Mouse (Mus musculus) liver, adult 2 months (tissue): Measurements from ENCODE around the gene Rmnd1. TPM values are rescaled to one million over a fixed set of nuclear protein-coding genes. Genes with fewer than 3 reads are reported as not detected.
A peak's percentile ranks its signal among the peaks of the same experiment; 100 is the strongest.

ENCODE experiments used
- DNase-seq: peaks from one replicate; pipeline ENCODE4 v3.0.0-alpha.2; 2011; ENCODE audit warnings: low read depth, low spot score; ENCODE audit errors: extremely low read depth
- H3K27ac ChIP-seq: fragments of 200-500 bp; replicated peaks from 2 replicates; pipeline ENCODE4 v1.5.1; 2012; ENCODE audit warnings: low read depth, mild to moderate bottlenecking, control low read depth, inconsistent platforms, low read length; ENCODE audit not compliant: insufficient read depth
- H3K27me3 ChIP-seq: fragments of 200-500 bp; 2 replicates; pipeline ENCODE4 v1.6.1; 2012; ENCODE audit warnings: mild to moderate bottlenecking, moderate library complexity, low read length, inconsistent platforms; ENCODE audit not compliant: control insufficient read depth, insufficient read depth
- H3K36me3 ChIP-seq: fragments of 200-500 bp; 2 replicates; pipeline ENCODE4 v1.6.1; 2012; ENCODE audit warnings: low read length, inconsistent platforms; ENCODE audit not compliant: control insufficient read depth, insufficient read depth
- H3K4me1 ChIP-seq: fragments of 200-500 bp; 2 replicates; pipeline ENCODE4 v1.6.1; 2011; ENCODE audit warnings: low read length; ENCODE audit not compliant: control insufficient read depth, insufficient read depth
- H3K4me3 ChIP-seq: fragments of 200-500 bp; 2 replicates; pipeline ENCODE4 v1.5.1; 2011; ENCODE audit warnings: low read depth, mild to moderate bottlenecking, control low read depth, low read length, moderate library complexity; ENCODE audit not compliant: insufficient read depth
- H3K79me2 ChIP-seq: fragments of 200-500 bp; 2 replicates; pipeline ENCODE4 v1.6.1; 2012; ENCODE audit warnings: inconsistent platforms, mild to moderate bottlenecking, low read length, moderate library complexity; ENCODE audit not compliant: control insufficient read depth, insufficient read depth
- H3K9ac ChIP-seq: fragments of 200-500 bp; 2 replicates; pipeline ENCODE4 v1.6.1; 2012; ENCODE audit warnings: low read depth, mild to moderate bottlenecking, control low read depth, inconsistent platforms, low read length
- CTCF ChIP-seq: fragments of 200-500 bp; IDR thresholded peaks from 2 replicates; pipeline ENCODE4 v1.5.1; 2011; ENCODE audit warnings: low read depth, low read length, control low read depth
- POLR2A ChIP-seq: fragments of 200-500 bp; IDR thresholded peaks from 2 replicates; pipeline ENCODE4 v1.6.1; 2011; ENCODE audit warnings: low read length, control low read depth; ENCODE audit not compliant: insufficient read depth; ENCODE audit errors: extremely low read depth
- WGBS: fragments of 180-500 bp; shearing (Covaris S2); methylation state at CpG from one replicate; pipeline ENCODE4 v1.1.7; 2018; 5-methylcytosine and 5-hydroxymethylcytosine counted together
- polyA plus RNA-seq: library from polyadenylated mRNA; depleted of rRNA; stranded (reverse); fragments of >200 nt; gene quantifications from 2 replicates; pipeline ENCODE4 v1.2.3, GENCODE M21; 2012
- total RNA-seq: library from RNA; depleted of rRNA; stranded (reverse); fragments of >200 nt; gene quantifications from 2 replicates; pipeline ENCODE4 v1.2.3, GENCODE M21; 2014

Gene Rmnd1
- total and polyA plus RNA-seq, 2 experiments = 35.7 to 43.1 TPM

DNA sequence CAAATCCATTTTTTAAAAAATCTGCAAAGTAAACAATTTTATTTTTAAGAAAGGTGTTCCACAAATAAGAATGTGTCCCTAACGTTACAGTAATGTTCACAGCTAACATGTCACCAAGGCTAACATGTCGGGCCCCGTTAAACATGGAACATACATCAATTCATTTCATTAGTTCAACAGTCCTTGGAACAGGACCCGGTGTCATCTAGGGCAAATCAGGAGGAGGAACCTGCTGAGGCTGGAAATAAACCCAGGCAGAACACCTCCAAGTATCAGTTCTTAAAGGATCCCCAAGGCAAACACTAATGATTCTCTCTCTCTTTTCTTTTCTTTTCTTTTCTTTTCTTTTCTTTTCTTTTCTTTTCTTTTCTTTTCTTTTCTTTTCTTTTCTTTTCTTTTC lies 57.5 kb downstream of the Rmnd1 start:
- no peak overlapping the region for H3K27ac ChIP-seq
- TF ChIP-seq POLR2A = no peak
- TF ChIP-seq CTCF = no peak

DNA sequence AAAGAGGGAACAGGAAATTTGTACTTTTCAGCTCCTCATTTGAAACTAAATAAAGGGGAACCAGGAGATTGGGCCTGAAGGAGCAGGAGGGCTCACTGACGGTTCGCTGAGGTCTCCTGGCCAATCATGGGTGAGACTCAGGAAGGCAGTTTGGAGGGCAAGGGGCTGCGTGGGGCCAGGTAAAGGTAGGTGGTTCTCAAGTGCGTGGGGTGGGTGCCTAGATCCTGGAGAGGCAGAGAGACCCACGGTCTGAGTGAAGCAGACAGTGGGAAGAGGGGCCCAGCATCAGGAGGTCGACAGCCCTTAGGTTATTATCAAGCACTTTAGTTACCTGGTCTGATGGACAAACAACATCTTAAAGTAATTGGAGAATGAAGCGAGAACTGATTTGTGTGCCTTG lies 57.9 kb downstream of the Rmnd1 start:
- no peak for DNase-seq
- TF ChIP-seq POLR2A (no peak), CTCF (no peak)
- Histone ChIP-seq H3K27ac (no peak overlapping the region), H3K36me3 (peaks cover 2% of the 10 kb centered on the region; the same call in 1 of the 2 replicates), H3K27me3 (no peaks in the 10 kb centered on the region), H3K9ac (no peak overlapping the region), H3K4me1 (no peaks in the 10 kb centered on the region), H3K79me2 (peaks cover 6% of the 10 kb centered on the region; the same call in 1 of the 2 replicates), H3K4me3 (no peak overlapping the region)
- 91% methylated on average over 7 of the region's 7 CpGs for WGBS

More for the DNA sequence above, 57.5 kb downstream of the Rmnd1 start:
- WGBS = 97% methylated on average over 4 of the region's 4 CpGs
- Histone ChIP-seq H3K79me2 (peaks cover 8% of the 10 kb centered on the region; the same call in 1 of the 2 replicates), H3K27me3 (no peaks in the 10 kb centered on the region), H3K36me3 (peaks cover 2% of the 10 kb centered on the region; the same call in 1 of the 2 replicates), H3K4me1 (no peaks in the 10 kb centered on the region), H3K4me3 (no peak overlapping the region), H3K9ac (no peak overlapping the region)
- no peak for DNase-seq

GRCm38 (mm10) chr10:4373558-4373957 lies 58.6 kb downstream of the Rmnd1 start:
- H3K36me3 ChIP-seq = peaks cover 2% of the 10 kb centered on the region; the same call in 1 of the 2 replicates
- H3K27me3 ChIP-seq = no peaks in the 10 kb centered on the region
- no peaks in the 10 kb centered on the region for H3K4me1 ChIP-seq
- H3K79me2 ChIP-seq = peaks cover 3% of the 10 kb centered on the region; the same call in 1 of the 2 replicates
- 92% methylated on average over 4 of the region's 4 CpGs for WGBS
- H3K27ac ChIP-seq = no peak overlapping the region
- H3K4me3 ChIP-seq = no peak overlapping the region
- no peak for DNase-seq
- TF ChIP-seq POLR2A (no peak), CTCF (no peak)
- no peak overlapping the region for H3K9ac ChIP-seq

DNA sequence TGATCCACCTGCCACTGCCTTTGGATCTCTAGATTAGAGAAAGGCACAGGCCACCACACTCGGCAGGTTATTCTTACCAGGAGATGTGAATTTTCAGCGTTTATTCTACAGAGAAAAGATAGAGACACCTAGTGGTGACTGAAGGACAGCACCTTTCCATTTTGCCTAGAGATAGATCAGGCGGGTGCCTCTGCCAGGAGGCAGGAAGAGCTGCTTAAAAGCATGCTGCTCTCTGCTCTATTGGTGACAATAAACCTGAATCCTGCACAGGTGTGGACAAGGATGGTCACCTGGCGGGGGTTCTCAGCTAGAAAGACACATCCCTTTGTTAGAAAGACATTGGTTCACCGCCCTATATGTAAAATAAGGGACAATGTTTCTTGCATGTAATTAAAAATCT lies 60.2 kb downstream of the Rmnd1 start:
- no peak for DNase-seq
- H3K36me3 ChIP-seq = peaks cover 2% of the 10 kb centered on the region; the same call in 1 of the 2 replicates
- no peaks in the 10 kb centered on the region for H3K4me1 ChIP-seq
- H3K79me2 ChIP-seq = no peaks in the 10 kb centered on the region; the same call in 1 of the 2 replicates
- no peak overlapping the region for H3K4me3 ChIP-seq
- H3K9ac ChIP-seq = no peak overlapping the region
- no peak for TF ChIP-seq POLR2A
- peak; percentile 35; the same call in 1 of the 2 replicates for TF ChIP-seq CTCF
- 64% methylated on average over 5 of the region's 5 CpGs for WGBS
- H3K27ac ChIP-seq = no peak overlapping the region
- no peaks in the 10 kb centered on the region for H3K27me3 ChIP-seq

GRCm38 (mm10) chr10:4370105-4370504 lies 62.1 kb downstream of the Rmnd1 start:
- no peak overlapping the region for H3K4me3 ChIP-seq
- H3K27ac ChIP-seq = no peak overlapping the region
- H3K9ac ChIP-seq = no peak overlapping the region
- 93% methylated on average over 11 of the region's 11 CpGs for WGBS
- no peak for TF ChIP-seq CTCF
- TF ChIP-seq POLR2A = no peak
- H3K79me2 ChIP-seq = no peaks in the 10 kb centered on the region; the same call in 1 of the 2 replicates
- no peak for DNase-seq
- H3K27me3 ChIP-seq = no peaks in the 10 kb centered on the region
- peaks cover 2% of the 10 kb centered on the region; the same call in 1 of the 2 replicates for H3K36me3 ChIP-seq
- no peaks in the 10 kb centered on the region for H3K4me1 ChIP-seq

DNA sequence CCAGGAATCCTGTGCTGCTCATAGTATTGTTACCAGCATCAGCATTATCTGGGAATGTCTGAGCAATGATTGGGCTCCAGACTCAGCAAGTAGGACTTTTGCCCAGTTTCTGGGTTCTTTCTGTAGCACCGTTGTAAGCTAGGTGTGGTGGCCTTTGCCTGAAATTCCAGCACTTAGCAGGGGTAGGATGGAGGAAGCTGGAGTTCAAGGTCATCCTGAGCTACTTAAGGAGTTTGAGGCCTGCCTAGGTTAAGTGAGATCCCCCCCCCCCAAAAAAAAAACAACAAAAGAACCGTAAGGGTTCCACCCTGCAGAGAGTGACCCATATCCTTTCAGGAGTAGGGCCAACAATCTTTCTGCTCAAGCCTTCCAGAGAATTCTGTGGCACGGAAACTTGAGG lies 67.6 kb downstream of the Rmnd1 start:
- TF ChIP-seq POLR2A = no peak
- TF ChIP-seq CTCF = no peak
- no peak overlapping the region for H3K4me3 ChIP-seq
- H3K9ac ChIP-seq = no peak overlapping the region
- no peak overlapping the region for H3K27ac ChIP-seq
- no peaks in the 10 kb centered on the region for H3K27me3 ChIP-seq
- H3K4me1 ChIP-seq = no peaks in the 10 kb centered on the region
- 90% methylated on average over 3 of the region's 3 CpGs for WGBS
- no peak for DNase-seq
- H3K36me3 ChIP-seq = no peaks in the 10 kb centered on the region; the same call in 1 of the 2 replicates
- H3K79me2 ChIP-seq = no peaks in the 10 kb centered on the region
